Mouse (Mus musculus) natural killer cell, adult 2 months (primary cell): ENCODE data around the gene Slc39a9.

Source experiments
- DNase-seq, 2 experiments: peaks; one replicate each; pipeline ENCODE4 v3.0.0; 2022; ENCODE audit warnings: low spot score in 2 of 2

Slc39a9 gene

GRCm38 (mm10) chr12:80715915-80716314 lies 72.2 kb downstream of the Slc39a9 start:
- DNase-seq, result no peak

- peak in 1 of 2 experiments; percentile 17 for DNase-seq
Measured at GRCm38 (mm10) chr12:80719141-80719540, 75.5 kb downstream of the Slc39a9 start.

GRCm38 (mm10) chr12:80720507-80720906 lies 76.8 kb downstream of the Slc39a9 start:
- no peak for DNase-seq

GRCm38 (mm10) chr12:80721458-80721857 lies 77.8 kb downstream of the Slc39a9 start:
- no peak for DNase-seq

- peak; percentile 61 to 75 for DNase-seq
Measured at GRCm38 (mm10) chr12:80724853-80725559, 81.3 kb downstream of the Slc39a9 start.

- no peak for DNase-seq
Measured at GRCm38 (mm10) chr12:80728207-80728606, 84.5 kb downstream of the Slc39a9 start.

GRCm38 (mm10) chr12:80728814-80729213 lies 85.1 kb downstream of the Slc39a9 start:
- DNase-seq, result no peak

- no peak for DNase-seq
Measured at GRCm38 (mm10) chr12:80729758-80730530, 86.3 kb downstream of the Slc39a9 start.

- DNase-seq, result no peak
Measured at GRCm38 (mm10) chr12:80730567-80730966, 86.9 kb downstream of the Slc39a9 start.
